Mouse (Mus musculus): Measurements from ENCODE around the gene Gm6993. TPM values are rescaled to one million over a fixed set of nuclear protein-coding genes. Genes with fewer than 3 reads are reported as not detected.

Gene Gm6993
- total RNA-seq (2015) (not detected in 2 replicates), total RNA-seq (2017) (not detected in 2 replicates)

- ATAC-seq (ENCODE audit: poor library complexity, severe bottlenecking): no peak
These were observed at the start of gene Gm6993 for GRCm38 (mm10) chr12:31240470-31240869. Gene Gm6993 (plus strand): TSS chr12:31240770.

GRCm38 (mm10) chr12:31191329-31191954 is 49.1 kb upstream of the Gm6993 start:
- ATAC-seq (ENCODE audit: poor library complexity, severe bottlenecking): no peak

GRCm38 (mm10) chr12:31202509-31202908 is 38.1 kb upstream of the Gm6993 start:
- ATAC-seq (ENCODE audit: poor library complexity, severe bottlenecking): no peak

- ATAC-seq (ENCODE audit: poor library complexity, severe bottlenecking): no peak
These were observed 36.7 kb upstream of the Gm6993 start for GRCm38 (mm10) chr12:31203746-31204455.

- ATAC-seq (ENCODE audit: poor library complexity, severe bottlenecking): no peak
These were observed 35.7 kb upstream of the Gm6993 start for GRCm38 (mm10) chr12:31204898-31205297.

GRCm38 (mm10) chr12:31205983-31206633 is 34.5 kb upstream of the Gm6993 start:
- no peak for ATAC-seq (ENCODE audit: poor library complexity, severe bottlenecking)

- no peak for ATAC-seq (ENCODE audit: poor library complexity, severe bottlenecking)
These were observed 31.8 kb upstream of the Gm6993 start for GRCm38 (mm10) chr12:31208766-31209165.

- ATAC-seq (ENCODE audit: poor library complexity, severe bottlenecking): no peak
These were observed 31.2 kb upstream of the Gm6993 start for GRCm38 (mm10) chr12:31209377-31209805.

GRCm38 (mm10) chr12:31213556-31213955 is 27.0 kb upstream of the Gm6993 start:
- ATAC-seq (ENCODE audit: poor library complexity, severe bottlenecking): no peak

GRCm38 (mm10) chr12:31215003-31215402 is 25.6 kb upstream of the Gm6993 start:
- ATAC-seq (ENCODE audit: poor library complexity, severe bottlenecking): no peak

GRCm38 (mm10) chr12:31217232-31217631 is 23.3 kb upstream of the Gm6993 start:
- no peak for ATAC-seq (ENCODE audit: poor library complexity, severe bottlenecking)

GRCm38 (mm10) chr12:31218774-31219173 is 21.8 kb upstream of the Gm6993 start:
- no peak for ATAC-seq (ENCODE audit: poor library complexity, severe bottlenecking)

- no peak for ATAC-seq (ENCODE audit: poor library complexity, severe bottlenecking)
These were observed 19.0 kb upstream of the Gm6993 start for GRCm38 (mm10) chr12:31221522-31221921.

GRCm38 (mm10) chr12:31222282-31222681 is 18.3 kb upstream of the Gm6993 start:
- ATAC-seq (ENCODE audit: poor library complexity, severe bottlenecking): no peak

GRCm38 (mm10) chr12:31222741-31223140 is 17.8 kb upstream of the Gm6993 start:
- no peak for ATAC-seq (ENCODE audit: poor library complexity, severe bottlenecking)

GRCm38 (mm10) chr12:31225451-31225850 is 15.1 kb upstream of the Gm6993 start:
- no peak for ATAC-seq (ENCODE audit: poor library complexity, severe bottlenecking)

GRCm38 (mm10) chr12:31227167-31227566 is 13.4 kb upstream of the Gm6993 start:
- no peak for ATAC-seq (ENCODE audit: poor library complexity, severe bottlenecking)

- no peak for ATAC-seq (ENCODE audit: poor library complexity, severe bottlenecking)
These were observed 11.7 kb upstream of the Gm6993 start for GRCm38 (mm10) chr12:31228878-31229277.

GRCm38 (mm10) chr12:31232635-31233034 is 7.9 kb upstream of the Gm6993 start:
- no peak for ATAC-seq (ENCODE audit: poor library complexity, severe bottlenecking)

- ATAC-seq (ENCODE audit: poor library complexity, severe bottlenecking): no peak
These were observed 5.6 kb upstream of the Gm6993 start for GRCm38 (mm10) chr12:31235018-31235417.

- ATAC-seq (ENCODE audit: poor library complexity, severe bottlenecking): no peak
These were observed 3.5 kb upstream of the Gm6993 start for GRCm38 (mm10) chr12:31236861-31237595.
